Mouse (Mus musculus) midbrain, embryonic 14.5 days (tissue): ENCODE measurements around the gene Slc8a2. TPM values are rescaled to one million over a fixed set of nuclear protein-coding genes. Genes with fewer than 3 reads are reported as not detected.

Source experiments
- ATAC-seq: fragments of 200-750 bp; cut with Nextera tagmentation; 2 replicates; pipeline ENCODE4 v1.8.0; 2017; ENCODE audit warnings: moderate number of reproducible peaks, moderate library complexity; ENCODE audit not compliant: low FRiP score, low TSS enrichment
- DNase-seq: peaks from one replicate; pipeline ENCODE4 v3.0.0-alpha.2; 2015
- H3K27ac ChIP-seq: fragments of 300-500 bp; sonication (generic); replicated peaks from 2 replicates; pipeline ENCODE4 v1.5.1; 2014; ENCODE audit warnings: mild to moderate bottlenecking, low read depth, low read length, moderate library complexity
- H3K27me3 ChIP-seq: fragments of 300-500 bp; sonication (generic); 2 replicates; pipeline ENCODE4 v1.6.1; 2014; ENCODE audit warnings: low read length, control low read depth, mixed read lengths; ENCODE audit not compliant: control insufficient read depth, insufficient read depth
- H3K36me3 ChIP-seq: fragments of 300-500 bp; sonication (generic); 2 replicates; pipeline ENCODE4 v1.6.1; 2014; ENCODE audit warnings: low read length, control low read depth; ENCODE audit not compliant: control insufficient read depth, insufficient read depth
- H3K4me1 ChIP-seq: fragments of 300-500 bp; sonication (generic); 2 replicates; pipeline ENCODE4 v1.6.1; 2014; ENCODE audit warnings: mild to moderate bottlenecking, antibody characterized with exemption, low read length, control low read depth; ENCODE audit not compliant: control insufficient read depth, insufficient read depth
- H3K4me2 ChIP-seq: fragments of 300-500 bp; sonication (generic); 2 replicates; pipeline ENCODE4 v1.6.1; 2014; ENCODE audit warnings: mild to moderate bottlenecking, low read length, moderate library complexity
- H3K4me3 ChIP-seq: fragments of 300-500 bp; sonication (generic); replicated peaks from 2 replicates; pipeline ENCODE4 v1.5.1; 2014; ENCODE audit warnings: low read depth, low read length
- H3K9ac ChIP-seq: fragments of 300-500 bp; sonication (generic); replicated peaks from 2 replicates; pipeline ENCODE4 v1.6.1; 2014; ENCODE audit warnings: mild to moderate bottlenecking, low read length, moderate library complexity
- H3K9me3 ChIP-seq: fragments of 300-500 bp; sonication (generic); 2 replicates; pipeline ENCODE4 v1.6.1; 2016; ENCODE audit warnings: low read length, control low read depth, mixed read lengths; ENCODE audit not compliant: control insufficient read depth
- WGBS: fragments of 180-500 bp; shearing (Covaris S2); extraction: QIAGEN DNeasy Blood & Tissue Kit; methylation state at CpG from one replicate; pipeline ENCODE4 v1.1.7; 2014; 5-methylcytosine and 5-hydroxymethylcytosine counted together
- polyA plus RNA-seq: library from polyadenylated mRNA; unstranded; fragments of >200 nt; fragmentation: Nextera tagmentation; extraction: Ambion mirVana; gene quantifications from 2 replicates; pipeline ENCODE4 v1.2.1, GENCODE M21; 2014

The Slc8a2 gene
- polyA plus RNA-seq, 1 experiment from 2014 or later = 1.1 TPM

- Histone ChIP-seq H3K27me3 (no peaks in the 10 kb centered on the region), H3K9me3 (no peaks in the 10 kb centered on the region), H3K4me2 (no peak overlapping the region), H3K4me1 (peaks cover 6% of the 10 kb centered on the region), H3K4me3 (no peak overlapping the region), H3K27ac (no peak overlapping the region), H3K36me3 (peaks cover 63% of the 10 kb centered on the region), H3K9ac (no peak overlapping the region)
- 96% methylated on average over 7 of the region's 7 CpGs for WGBS
- DNase-seq (no peak), ATAC-seq (no peak)
Measured at GRCm38 (mm10) chr7:16116418-16116817, 13.2 kb upstream of the Slc8a2 start.

GRCm38 (mm10) chr7:16117100-16117499 is 12.5 kb upstream of the Slc8a2 start:
- 82% methylated on average over 3 of the region's 3 CpGs for WGBS
- Histone ChIP-seq H3K4me3 (no peak overlapping the region), H3K4me2 (no peak overlapping the region), H3K36me3 (peaks cover 57% of the 10 kb centered on the region), H3K9me3 (no peaks in the 10 kb centered on the region), H3K9ac (no peak overlapping the region), H3K4me1 (peaks cover 6% of the 10 kb centered on the region), H3K27me3 (no peaks in the 10 kb centered on the region), H3K27ac (no peak overlapping the region)
- DNase-seq = no peak
- no peak for ATAC-seq

GRCm38 (mm10) chr7:16119569-16120261 is 9.9 kb upstream of the Slc8a2 start, which contains the start of gene Kptn:
TSS of gene Kptn (plus strand) at chr7:16119895.
- under 1% methylated on average over 33 of the region's 33 CpGs for WGBS
- Histone ChIP-seq H3K9me3 (no peaks in the 10 kb centered on the region), H3K4me1 (peaks cover 6% of the 10 kb centered on the region), H3K4me3 (peak within 1 kb of the TSS; percentile 67), H3K27me3 (no peaks in the 10 kb centered on the region), H3K27ac (peak within 1 kb of the TSS; percentile 95), H3K9ac (peak within 1 kb of the TSS; percentile 79), H3K36me3 (peaks cover 40% of the 10 kb centered on the region), H3K4me2 (peak within 1 kb of the TSS; percentile 59)
- ATAC-seq (peak; percentile 85), DNase-seq (peak; percentile 96)

- peaks cover 6% of the 10 kb centered on the region for H3K4me1 ChIP-seq
- ATAC-seq = no peak; the same call in 1 of the 2 replicates
- 51% methylated on average over 9 of the region's 9 CpGs for WGBS
- peaks cover 36% of the 10 kb centered on the region for H3K36me3 ChIP-seq
- no peaks in the 10 kb centered on the region for H3K27me3 ChIP-seq
- H3K9ac ChIP-seq = peak overlapping the region; percentile 79
- peak overlapping the region; percentile 67 for H3K4me3 ChIP-seq
- H3K4me2 ChIP-seq = peak overlapping the region; percentile 59
- DNase-seq = no peak
- peak overlapping the region; percentile 95 for H3K27ac ChIP-seq
- H3K9me3 ChIP-seq = no peaks in the 10 kb centered on the region
Measured at GRCm38 (mm10) chr7:16120262-16120600, 9.4 kb upstream of the Slc8a2 start.

- WGBS = 84% methylated on average over 9 of the region's 9 CpGs
- no peak for DNase-seq
- no peaks in the 10 kb centered on the region for H3K9me3 ChIP-seq
Measured at GRCm38 (mm10) chr7:16125829-16126228, 3.8 kb upstream of the Slc8a2 start.

GRCm38 (mm10) chr7:16128344-16128743 is 1.3 kb upstream of the Slc8a2 start:
- H3K4me3 ChIP-seq = no peak overlapping the region
- no peaks in the 10 kb centered on the region for H3K9me3 ChIP-seq
- ATAC-seq (no peak), DNase-seq (no peak)
- peaks cover 8% of the 10 kb centered on the region; the same call in 1 of the 2 replicates for H3K36me3 ChIP-seq
- no peaks in the 10 kb centered on the region for H3K27me3 ChIP-seq
- H3K4me1 ChIP-seq = peaks cover 30% of the 10 kb centered on the region
- H3K27ac ChIP-seq = no peak overlapping the region
- no peak overlapping the region for H3K4me2 ChIP-seq
- WGBS = 89% methylated on average over 6 of the region's 6 CpGs
- H3K9ac ChIP-seq = no peak overlapping the region

More at GRCm38 (mm10) chr7:16125829-16126228, 3.8 kb upstream of the Slc8a2 start:
- no peak overlapping the region for H3K4me2 ChIP-seq
- H3K27me3 ChIP-seq = no peaks in the 10 kb centered on the region
- H3K27ac ChIP-seq = no peak overlapping the region
- H3K36me3 ChIP-seq = peaks cover 11% of the 10 kb centered on the region; the same call in 1 of the 2 replicates
- H3K4me1 ChIP-seq = peaks cover 12% of the 10 kb centered on the region
- no peak overlapping the region for H3K4me3 ChIP-seq
- ATAC-seq = no peak
- H3K9ac ChIP-seq = no peak overlapping the region

- H3K4me2 ChIP-seq = peak overlapping the region; percentile 73
- H3K4me3 ChIP-seq = peak overlapping the region; percentile 58; the same call in 1 of the 2 replicates
- DNase-seq = no peak
- WGBS = 62% methylated on average over 5 of the region's 5 CpGs
- H3K9ac ChIP-seq = peak overlapping the region; percentile 74; the same call in 1 of the 2 replicates
- H3K36me3 ChIP-seq = 0 out of 2 replicates have a peak, but pooled peaks cover 5% of the 10 kb centered on the region
- peaks cover 36% of the 10 kb centered on the region for H3K4me1 ChIP-seq
- no peaks in the 10 kb centered on the region for H3K9me3 ChIP-seq
- H3K27ac ChIP-seq = peak overlapping the region; percentile 78
- ATAC-seq = no peak
- no peaks in the 10 kb centered on the region for H3K27me3 ChIP-seq
Measured at GRCm38 (mm10) chr7:16128899-16129298, 727 bp upstream of the Slc8a2 start.

GRCm38 (mm10) chr7:16129846-16130691 is 443 bp downstream of the Slc8a2 start:
- H3K9ac ChIP-seq = peak overlapping the region; percentile 74
- ATAC-seq (peak; percentile 83), DNase-seq (peak; percentile 90)
- WGBS = under 1% methylated on average over 38 of the region's 38 CpGs
- H3K4me1 ChIP-seq = peaks cover 46% of the 10 kb centered on the region
- 0 out of 2 replicates have a peak, but pooled peaks cover 2% of the 10 kb centered on the region for H3K36me3 ChIP-seq
- no peaks in the 10 kb centered on the region for H3K9me3 ChIP-seq
- H3K27ac ChIP-seq = peak overlapping the region; percentile 78
- H3K4me3 ChIP-seq = peak overlapping the region; percentile 58
- H3K27me3 ChIP-seq = no peaks in the 10 kb centered on the region
- H3K4me2 ChIP-seq = peak overlapping the region; percentile 73
